Mouse (Mus musculus): ENCODE results near the gene Evi5l. TPM values are rescaled to one million over a fixed set of nuclear protein-coding genes. Genes with fewer than 3 reads are reported as not detected.
A peak's percentile ranks its signal among the peaks of the same experiment; 100 is the strongest.

The Evi5l gene
- polyA plus RNA-seq, 1 experiment from 2014 or later, result 16.5 TPM

GRCm38 (mm10) chr8:4162786-4163185 is 3.6 kb upstream of the Evi5l start:
- H3K4me3 ChIP-seq (replicated peaks; ENCODE audit: low read depth, low read length), result no peak overlapping the region
- TF ChIP-seq CTCF (IDR thresholded peaks at IDR 0.05; ENCODE audit: low read depth), result no peak
- no peak overlapping the region for H3K4me2 ChIP-seq (ENCODE audit: low read length)
- no peaks in the 10 kb centered on the region for H3K36me3 ChIP-seq (ENCODE audit: insufficient read depth, low read length)
- DNase-seq (ENCODE audit: low spot score) (no peak), ATAC-seq (replicated peaks; ENCODE audit: low FRiP score, low read depth) (no peak)
- no peak overlapping the region for H3K27ac ChIP-seq
- H3K4me1 ChIP-seq (replicated peaks; ENCODE audit: insufficient read depth, low read length), result peaks cover under 1% of the 10 kb centered on the region; the same call in 1 of the 2 replicates
- WGBS, result 44% methylated on average over 4 of the region's 4 CpGs
- H3K27me3 ChIP-seq (ENCODE audit: insufficient read depth, low read length), result no peaks in the 10 kb centered on the region
- no peak overlapping the region for H3K9ac ChIP-seq (ENCODE audit: low read depth, low read length)
- H3K9me3 ChIP-seq (replicated peaks; ENCODE audit: low read length), result no peaks in the 10 kb centered on the region

GRCm38 (mm10) chr8:4165176-4165851 is 1.1 kb upstream of the Evi5l start:
- TF ChIP-seq CTCF (IDR thresholded peaks at IDR 0.05; ENCODE audit: low read depth), result no peak

GRCm38 (mm10) chr8:4166881-4167525 is 636 bp downstream of the Evi5l start:
- WGBS, result 6% methylated on average over 10 of the region's 10 CpGs
- no peaks in the 10 kb centered on the region for H3K36me3 ChIP-seq (ENCODE audit: insufficient read depth, low read length)
- H3K9me3 ChIP-seq (replicated peaks; ENCODE audit: low read length), result no peaks in the 10 kb centered on the region
- DNase-seq (ENCODE audit: low spot score) (peak; percentile 15), ATAC-seq (replicated peaks; ENCODE audit: low FRiP score, low read depth) (0 out of 2 replicates have a peak, but pooled peaks have one; percentile 0)
- peak overlapping the region; percentile 63 for H3K4me3 ChIP-seq (replicated peaks; ENCODE audit: low read depth, low read length)
- peak overlapping the region; percentile 94 for H3K4me2 ChIP-seq (ENCODE audit: low read length)
- H3K9ac ChIP-seq (ENCODE audit: low read depth, low read length), result peak overlapping the region; percentile 66
- no peak for TF ChIP-seq CTCF (IDR thresholded peaks at IDR 0.05; ENCODE audit: low read depth)
- H3K27me3 ChIP-seq (ENCODE audit: insufficient read depth, low read length), result no peaks in the 10 kb centered on the region
- no peak overlapping the region for H3K27ac ChIP-seq
- H3K4me1 ChIP-seq (replicated peaks; ENCODE audit: insufficient read depth, low read length), result peaks cover 3% of the 10 kb centered on the region; the same call in 1 of the 2 replicates

More at GRCm38 (mm10) chr8:4165176-4165851, 1.1 kb upstream of the Evi5l start:
- peaks cover 3% of the 10 kb centered on the region; the same call in 1 of the 2 replicates for H3K4me1 ChIP-seq (replicated peaks; ENCODE audit: insufficient read depth, low read length)
- DNase-seq (ENCODE audit: low spot score) (peak; percentile 4), ATAC-seq (replicated peaks; ENCODE audit: low FRiP score, low read depth) (no peak)
- H3K27me3 ChIP-seq (ENCODE audit: insufficient read depth, low read length), result no peaks in the 10 kb centered on the region
- H3K4me3 ChIP-seq (replicated peaks; ENCODE audit: low read depth, low read length), result peak overlapping the region; percentile 47
- 9% methylated on average over 11 of the region's 13 CpGs for WGBS
- no peaks in the 10 kb centered on the region for H3K36me3 ChIP-seq (ENCODE audit: insufficient read depth, low read length)
- peak overlapping the region; percentile 71 for H3K4me2 ChIP-seq (ENCODE audit: low read length)
- no peaks in the 10 kb centered on the region for H3K9me3 ChIP-seq (replicated peaks; ENCODE audit: low read length)
- peak overlapping the region; percentile 43; the same call in 1 of the 2 replicates for H3K9ac ChIP-seq (ENCODE audit: low read depth, low read length)
- H3K27ac ChIP-seq, result no peak overlapping the region

GRCm38 (mm10) chr8:4167918-4168317 is 1.6 kb downstream of the Evi5l start:
- Histone ChIP-seq H3K9me3 (replicated peaks; ENCODE audit: low read length) (no peaks in the 10 kb centered on the region), H3K4me3 (replicated peaks; ENCODE audit: low read depth, low read length) (no peak overlapping the region), H3K4me1 (replicated peaks; ENCODE audit: insufficient read depth, low read length) (peaks cover 3% of the 10 kb centered on the region; the same call in 1 of the 2 replicates), H3K27me3 (ENCODE audit: insufficient read depth, low read length) (no peaks in the 10 kb centered on the region), H3K36me3 (ENCODE audit: insufficient read depth, low read length) (no peaks in the 10 kb centered on the region), H3K4me2 (ENCODE audit: low read length) (no peak overlapping the region), H3K27ac (no peak overlapping the region), H3K9ac (ENCODE audit: low read depth, low read length) (no peak overlapping the region)
- ATAC-seq (replicated peaks; ENCODE audit: low FRiP score, low read depth), result no peak
- WGBS, result 91% methylated on average over 1 of the region's 1 CpGs
- DNase-seq (ENCODE audit: low spot score), result no peak
- no peak for TF ChIP-seq CTCF (IDR thresholded peaks at IDR 0.05; ENCODE audit: low read depth)

- DNase-seq (ENCODE audit: low spot score) (no peak), ATAC-seq (replicated peaks; ENCODE audit: low FRiP score, low read depth) (no peak)
- no peaks in the 10 kb centered on the region for H3K36me3 ChIP-seq (ENCODE audit: insufficient read depth, low read length)
- 67% methylated on average over 3 of the region's 3 CpGs for WGBS
- H3K4me2 ChIP-seq (ENCODE audit: low read length), result no peak overlapping the region
- no peak overlapping the region for H3K27ac ChIP-seq
- H3K9ac ChIP-seq (ENCODE audit: low read depth, low read length), result no peak overlapping the region
- no peak overlapping the region for H3K4me3 ChIP-seq (replicated peaks; ENCODE audit: low read depth, low read length)
- no peaks in the 10 kb centered on the region for H3K9me3 ChIP-seq (replicated peaks; ENCODE audit: low read length)
- H3K4me1 ChIP-seq (replicated peaks; ENCODE audit: insufficient read depth, low read length), result peaks cover 3% of the 10 kb centered on the region; the same call in 1 of the 2 replicates
- H3K27me3 ChIP-seq (ENCODE audit: insufficient read depth, low read length), result no peaks in the 10 kb centered on the region
- no peak for TF ChIP-seq CTCF (IDR thresholded peaks at IDR 0.05; ENCODE audit: low read depth)
Measured at GRCm38 (mm10) chr8:4172486-4172885, 6.1 kb downstream of the Evi5l start.

GRCm38 (mm10) chr8:4174018-4174417 is 7.7 kb downstream of the Evi5l start:
- H3K27ac ChIP-seq, result no peak overlapping the region
- ATAC-seq (replicated peaks; ENCODE audit: low FRiP score, low read depth) (no peak), DNase-seq (ENCODE audit: low spot score) (no peak)
- no peak for TF ChIP-seq CTCF (IDR thresholded peaks at IDR 0.05; ENCODE audit: low read depth)
- no peak overlapping the region for H3K4me2 ChIP-seq (ENCODE audit: low read length)
- H3K27me3 ChIP-seq (ENCODE audit: insufficient read depth, low read length), result no peaks in the 10 kb centered on the region
- H3K4me1 ChIP-seq (replicated peaks; ENCODE audit: insufficient read depth, low read length), result no peaks in the 10 kb centered on the region; the same call in 1 of the 2 replicates
- no peak overlapping the region for H3K9ac ChIP-seq (ENCODE audit: low read depth, low read length)
- H3K4me3 ChIP-seq (replicated peaks; ENCODE audit: low read depth, low read length), result no peak overlapping the region
- H3K36me3 ChIP-seq (ENCODE audit: insufficient read depth, low read length), result no peaks in the 10 kb centered on the region
- no peaks in the 10 kb centered on the region for H3K9me3 ChIP-seq (replicated peaks; ENCODE audit: low read length)
- WGBS, result 71% methylated on average over 2 of the region's 2 CpGs
